Mouse (Mus musculus): ENCODE measurements around the gene Fam178b. TPM values are rescaled to one million over a fixed set of nuclear protein-coding genes. Genes with fewer than 3 reads are reported as not detected.
A peak's percentile ranks its signal among the peaks of the same experiment; 100 is the strongest.

The Fam178b gene
- polyA plus RNA-seq, 1 experiment from 2014 or later = 0.28 TPM

DNA sequence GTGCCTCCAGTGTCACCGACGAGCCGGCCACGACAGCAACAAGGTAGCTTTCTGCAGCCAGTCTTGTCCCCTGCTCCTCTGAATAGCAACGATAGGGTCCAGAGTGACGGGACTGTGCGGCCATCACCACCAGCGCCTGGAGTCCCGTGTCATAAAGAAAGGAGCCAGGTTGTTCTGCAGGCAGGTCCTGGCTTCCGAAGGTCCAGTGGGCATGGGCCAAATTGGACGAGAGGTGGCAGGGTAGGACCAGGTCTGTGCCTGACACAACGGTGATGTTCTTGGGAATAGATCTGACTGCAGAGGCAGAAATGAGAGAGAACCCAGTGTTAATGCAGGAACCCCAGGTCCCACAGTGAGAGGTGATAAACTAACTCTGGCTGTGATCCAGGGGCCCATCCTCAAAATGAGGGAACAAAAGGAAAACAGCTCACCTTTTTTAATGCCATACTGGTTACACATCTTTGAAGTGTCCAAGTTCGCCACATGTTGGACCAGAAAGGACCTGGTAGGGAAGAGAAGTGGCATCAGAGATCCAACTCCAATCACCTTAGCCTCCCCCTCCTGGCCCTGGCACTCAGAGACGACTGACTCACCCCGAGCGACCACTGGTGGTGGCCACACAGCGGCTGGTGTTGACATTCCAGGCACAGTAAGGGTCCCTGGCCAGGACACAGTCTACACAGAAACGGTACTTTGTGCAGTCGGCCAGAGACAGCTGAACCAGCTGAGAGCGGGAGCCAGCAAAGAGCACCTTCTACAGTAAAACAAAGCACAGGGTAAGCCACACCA lies 132.7 kb downstream of the Fam178b start:
- no peaks in the 10 kb centered on the region for H3K27me3 ChIP-seq (replicated peaks; ENCODE audit: control insufficient read depth, insufficient read depth, low read length)
- H3K4me3 ChIP-seq (ENCODE audit: low read length) = no peak overlapping the region
- H3K4me2 ChIP-seq (ENCODE audit: low read length) = no peak overlapping the region
- H3K9ac ChIP-seq (ENCODE audit: low read depth, low read length) = no peak overlapping the region
- H3K9me3 ChIP-seq (ENCODE audit: control insufficient read depth, low read length) = no peaks in the 10 kb centered on the region
- no peak for ATAC-seq
- H3K36me3 ChIP-seq (ENCODE audit: control insufficient read depth, insufficient read depth, low read length) = peaks cover 37% of the 10 kb centered on the region
- no peak overlapping the region for H3K27ac ChIP-seq (ENCODE audit: low read depth, low read length)
- H3K4me1 ChIP-seq (ENCODE audit: control insufficient read depth, insufficient read depth, low read depth, low read length) = peaks cover 32% of the 10 kb centered on the region
- WGBS = 76% methylated on average over 20 of the region's 20 CpGs

DNA sequence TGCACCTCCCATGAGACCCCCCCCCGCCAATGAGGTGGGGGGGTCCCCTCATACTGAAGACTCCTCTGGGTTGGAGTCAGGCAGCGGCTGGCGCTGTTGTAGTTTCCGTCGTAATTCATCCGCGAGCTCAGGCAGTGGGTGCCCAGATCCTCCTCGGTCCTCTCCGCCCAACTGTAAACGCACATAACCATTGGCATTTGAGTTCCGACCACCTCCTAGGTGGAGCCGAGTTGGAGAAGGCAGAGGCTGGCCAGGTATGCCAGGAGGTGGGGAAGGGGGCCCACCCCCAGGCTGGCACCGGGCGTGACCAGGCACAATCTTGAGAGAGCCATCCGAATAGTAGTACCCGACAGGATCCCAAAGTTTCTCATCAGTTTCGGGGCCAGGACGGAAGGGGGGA lies 133.5 kb downstream of the Fam178b start:
- no peak for ATAC-seq
- Histone ChIP-seq H3K36me3 (ENCODE audit: control insufficient read depth, insufficient read depth, low read length) (peaks cover 37% of the 10 kb centered on the region), H3K4me2 (ENCODE audit: low read length) (no peak overlapping the region), H3K27ac (ENCODE audit: low read depth, low read length) (no peak overlapping the region), H3K9ac (ENCODE audit: low read depth, low read length) (no peak overlapping the region), H3K9me3 (ENCODE audit: control insufficient read depth, low read length) (no peaks in the 10 kb centered on the region), H3K4me1 (ENCODE audit: control insufficient read depth, insufficient read depth, low read depth, low read length) (peaks cover 25% of the 10 kb centered on the region), H3K4me3 (ENCODE audit: low read length) (no peak overlapping the region), H3K27me3 (replicated peaks; ENCODE audit: control insufficient read depth, insufficient read depth, low read length) (no peaks in the 10 kb centered on the region)
- WGBS = 81% methylated on average over 18 of the region's 18 CpGs

DNA sequence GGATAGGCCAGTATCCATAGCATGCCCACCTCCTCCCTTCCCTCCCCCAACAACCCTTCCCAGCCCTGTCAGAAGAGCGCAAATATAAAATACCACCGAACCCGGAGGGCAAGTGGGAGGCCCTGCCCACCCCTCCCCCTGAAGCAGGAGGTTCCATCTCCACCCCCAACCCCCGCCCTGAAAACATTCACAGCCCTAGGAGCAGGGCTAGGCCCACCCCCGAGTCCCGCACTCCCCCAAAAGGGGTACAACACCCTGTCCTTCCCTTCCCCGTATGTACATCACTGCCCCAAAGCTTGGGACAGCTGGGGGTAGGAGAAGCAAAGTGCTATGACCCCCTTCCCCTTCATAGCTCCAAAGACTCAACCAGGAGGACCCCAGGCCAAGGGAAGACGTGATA lies 134.2 kb downstream of the Fam178b start:
- Histone ChIP-seq H3K9ac (ENCODE audit: low read depth, low read length) (no peak overlapping the region), H3K4me1 (ENCODE audit: control insufficient read depth, insufficient read depth, low read depth, low read length) (peaks cover 20% of the 10 kb centered on the region), H3K27me3 (replicated peaks; ENCODE audit: control insufficient read depth, insufficient read depth, low read length) (no peaks in the 10 kb centered on the region), H3K36me3 (ENCODE audit: control insufficient read depth, insufficient read depth, low read length) (peaks cover 37% of the 10 kb centered on the region), H3K4me2 (ENCODE audit: low read length) (no peak overlapping the region), H3K4me3 (ENCODE audit: low read length) (no peak overlapping the region), H3K9me3 (ENCODE audit: control insufficient read depth, low read length) (no peaks in the 10 kb centered on the region), H3K27ac (ENCODE audit: low read depth, low read length) (no peak overlapping the region)
- 63% methylated on average over 8 of the region's 8 CpGs for WGBS
- no peak for ATAC-seq

GRCm38 (mm10) chr1:36547981-36548598 lies 134.9 kb downstream of the Fam178b start:
- ATAC-seq = no peak
- Histone ChIP-seq H3K4me2 (ENCODE audit: low read length) (no peak overlapping the region), H3K4me1 (ENCODE audit: control insufficient read depth, insufficient read depth, low read depth, low read length) (peaks cover 20% of the 10 kb centered on the region), H3K27ac (ENCODE audit: low read depth, low read length) (0 out of 2 replicates have a peak overlapping the region, but pooled peaks have one; percentile 1), H3K4me3 (ENCODE audit: low read length) (no peak overlapping the region), H3K9ac (ENCODE audit: low read depth, low read length) (no peak overlapping the region), H3K27me3 (replicated peaks; ENCODE audit: control insufficient read depth, insufficient read depth, low read length) (no peaks in the 10 kb centered on the region), H3K9me3 (ENCODE audit: control insufficient read depth, low read length) (no peaks in the 10 kb centered on the region), H3K36me3 (ENCODE audit: control insufficient read depth, insufficient read depth, low read length) (peaks cover 31% of the 10 kb centered on the region)
- WGBS = 31% methylated on average over 9 of the region's 9 CpGs

DNA sequence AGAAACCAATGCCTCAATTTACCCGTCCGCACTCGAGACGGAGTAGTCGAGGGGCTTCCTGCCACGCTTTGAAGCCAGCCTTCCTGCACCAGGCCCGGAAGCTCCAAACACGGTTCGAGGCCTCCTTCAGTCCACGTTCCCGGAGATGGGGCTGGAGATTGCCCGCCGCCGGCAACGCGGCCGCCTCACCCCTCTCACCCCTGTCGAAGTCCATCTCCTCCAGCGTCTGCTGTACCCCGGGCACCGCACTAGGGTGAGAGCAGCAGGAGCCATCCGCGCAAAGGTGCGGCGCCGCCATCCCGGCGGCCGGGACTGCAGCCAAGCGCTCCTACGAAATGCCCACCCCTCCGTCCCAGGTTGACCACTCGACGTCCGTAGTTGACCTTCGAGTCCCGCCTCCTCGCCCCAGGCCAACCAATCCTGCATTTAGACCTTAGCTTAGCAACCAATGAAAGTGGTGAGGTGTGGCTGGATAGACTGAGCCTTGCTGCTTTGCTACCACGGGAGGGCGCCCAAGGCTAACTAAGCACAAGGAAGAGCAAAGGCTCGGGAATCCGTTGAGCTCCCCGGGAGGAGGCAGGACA lies 136.0 kb downstream of the Fam178b start, which contains the start of gene Ankrd39:
TSS of gene Ankrd39 (minus strand) at position 558 of the 584 bp plus-strand sequence.
- peaks cover 20% of the 10 kb centered on the region for H3K36me3 ChIP-seq (ENCODE audit: control insufficient read depth, insufficient read depth, low read length)
- H3K9ac ChIP-seq (ENCODE audit: low read depth, low read length) = peak within 1 kb of the TSS; percentile 69
- WGBS = under 1% methylated on average over 43 of the region's 43 CpGs
- H3K4me1 ChIP-seq (ENCODE audit: control insufficient read depth, insufficient read depth, low read depth, low read length) = peaks cover 20% of the 10 kb centered on the region
- peak within 1 kb of the TSS; percentile 70 for H3K27ac ChIP-seq (ENCODE audit: low read depth, low read length)
- H3K4me3 ChIP-seq (ENCODE audit: low read length) = peak within 1 kb of the TSS; percentile 55
- H3K4me2 ChIP-seq (ENCODE audit: low read length) = peak within 1 kb of the TSS; percentile 74
- no peaks in the 10 kb centered on the region for H3K9me3 ChIP-seq (ENCODE audit: control insufficient read depth, low read length)
- H3K27me3 ChIP-seq (replicated peaks; ENCODE audit: control insufficient read depth, insufficient read depth, low read length) = no peaks in the 10 kb centered on the region
- peak; percentile 97 for ATAC-seq

- Histone ChIP-seq H3K27me3 (replicated peaks; ENCODE audit: control insufficient read depth, insufficient read depth, low read length) (no peaks in the 10 kb centered on the region), H3K27ac (ENCODE audit: low read depth, low read length) (peak overlapping the region; percentile 58; the same call in 1 of the 2 replicates), H3K4me3 (ENCODE audit: low read length) (peak overlapping the region; percentile 55), H3K9ac (ENCODE audit: low read depth, low read length) (peak overlapping the region; percentile 69), H3K4me2 (ENCODE audit: low read length) (peak overlapping the region; percentile 74), H3K36me3 (ENCODE audit: control insufficient read depth, insufficient read depth, low read length) (peaks cover 19% of the 10 kb centered on the region), H3K4me1 (ENCODE audit: control insufficient read depth, insufficient read depth, low read depth, low read length) (peaks cover 20% of the 10 kb centered on the region), H3K9me3 (ENCODE audit: control insufficient read depth, low read length) (no peaks in the 10 kb centered on the region)
- no peak for ATAC-seq
- WGBS = 68% methylated on average over 18 of the region's 19 CpGs
Observed at GRCm38 (mm10) chr1:36545845-36546600, 137.0 kb downstream of the Fam178b start.

DNA sequence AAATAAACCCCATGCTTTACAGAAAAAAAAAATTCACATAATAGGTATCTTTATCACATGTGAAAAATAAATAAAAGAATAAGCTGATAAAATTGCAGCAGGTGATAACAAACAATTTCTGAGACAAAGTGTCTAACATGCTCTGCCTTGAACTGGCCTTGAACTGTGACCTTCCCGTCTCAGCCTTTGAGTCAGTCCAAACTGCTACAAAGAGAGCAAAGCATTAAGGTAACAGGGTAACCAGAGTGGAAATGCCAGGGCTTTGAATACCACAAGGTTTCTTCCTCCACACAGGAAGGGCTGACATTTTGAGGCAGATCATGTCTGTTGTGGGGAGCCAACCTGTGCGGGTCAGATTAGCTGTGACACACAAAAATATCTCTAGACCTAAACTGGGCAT lies 137.6 kb downstream of the Fam178b start:
- 74% methylated on average over 2 of the region's 2 CpGs for WGBS
- no peak overlapping the region for H3K4me3 ChIP-seq (ENCODE audit: low read length)
- H3K36me3 ChIP-seq (ENCODE audit: control insufficient read depth, insufficient read depth, low read length) = peaks cover 16% of the 10 kb centered on the region
- H3K27me3 ChIP-seq (replicated peaks; ENCODE audit: control insufficient read depth, insufficient read depth, low read length) = no peaks in the 10 kb centered on the region
- no peak for ATAC-seq
- H3K9me3 ChIP-seq (ENCODE audit: control insufficient read depth, low read length) = no peaks in the 10 kb centered on the region
- H3K27ac ChIP-seq (ENCODE audit: low read depth, low read length) = no peak overlapping the region
- no peak overlapping the region; the same call in 1 of the 2 replicates for H3K4me2 ChIP-seq (ENCODE audit: low read length)
- peaks cover 20% of the 10 kb centered on the region for H3K4me1 ChIP-seq (ENCODE audit: control insufficient read depth, insufficient read depth, low read depth, low read length)
- H3K9ac ChIP-seq (ENCODE audit: low read depth, low read length) = no peak overlapping the region

DNA sequence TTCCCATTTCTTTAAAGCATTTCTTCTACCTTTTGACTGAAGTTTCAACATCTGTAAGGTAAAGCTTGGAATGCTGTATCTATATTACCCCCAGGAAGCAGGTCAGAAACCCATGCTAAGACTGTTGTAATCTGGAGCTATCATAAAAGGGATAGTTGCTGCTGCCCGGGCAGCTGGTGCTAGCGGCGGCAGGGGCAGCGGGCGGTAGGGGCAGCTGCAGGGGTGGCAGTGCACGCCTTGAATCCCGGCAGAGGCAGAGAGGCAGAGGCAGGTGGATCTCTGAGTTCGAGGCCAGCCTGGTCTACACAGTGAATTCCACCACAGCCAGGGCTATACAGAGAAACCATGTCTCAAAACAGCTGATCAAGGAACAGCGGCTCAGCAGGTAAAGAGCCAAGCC lies 140.1 kb downstream of the Fam178b start:
- no peak overlapping the region for H3K4me2 ChIP-seq (ENCODE audit: low read length)
- H3K4me3 ChIP-seq (ENCODE audit: low read length) = no peak overlapping the region
- no peak overlapping the region for H3K9ac ChIP-seq (ENCODE audit: low read depth, low read length)
- H3K4me1 ChIP-seq (ENCODE audit: control insufficient read depth, insufficient read depth, low read depth, low read length) = peaks cover 14% of the 10 kb centered on the region
- peaks cover 15% of the 10 kb centered on the region for H3K36me3 ChIP-seq (ENCODE audit: control insufficient read depth, insufficient read depth, low read length)
- no peak overlapping the region for H3K27ac ChIP-seq (ENCODE audit: low read depth, low read length)
- 94% methylated on average over 9 of the region's 9 CpGs for WGBS
- ATAC-seq = no peak
- H3K9me3 ChIP-seq (ENCODE audit: control insufficient read depth, low read length) = no peaks in the 10 kb centered on the region
- no peaks in the 10 kb centered on the region for H3K27me3 ChIP-seq (replicated peaks; ENCODE audit: control insufficient read depth, insufficient read depth, low read length)
